ENCODE assay signal across 24 mouse cellular contexts in the genomic region with DNA sequence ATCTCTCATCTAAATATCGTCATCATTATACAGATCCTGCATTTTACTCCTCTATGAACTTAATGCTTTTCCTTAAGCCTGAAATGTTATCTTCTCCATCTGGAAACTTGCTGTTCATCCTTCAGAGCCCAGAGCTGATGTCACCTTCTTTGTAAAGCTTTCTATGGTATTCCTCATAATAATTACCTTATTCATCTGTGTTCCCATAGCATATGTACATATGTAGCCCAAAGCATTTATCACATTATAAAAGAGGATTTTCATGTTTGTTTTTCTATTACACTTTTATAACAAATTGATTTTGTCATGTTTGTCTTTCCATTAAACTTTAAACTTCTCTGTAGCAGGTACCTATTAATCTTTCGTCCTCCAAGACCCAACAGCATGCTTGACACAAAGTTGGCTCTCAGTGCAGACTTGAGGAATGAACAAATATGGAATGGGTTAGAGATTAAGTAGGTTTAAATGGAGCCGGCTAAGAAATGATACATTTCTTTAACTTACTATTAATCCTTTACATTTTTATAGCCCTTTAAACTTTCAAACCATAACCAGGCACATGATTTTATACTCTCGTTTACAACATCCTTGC.
"Had no signal": no experiment of that assay in that cellular context is flagged by ENCODE, and none has a peak within 500 bp of the region (broad histone marks: within the 10 kb centered on the region; RNA-seq: fewer than 3 reads in every experiment).

No protein-coding gene starts in this region.

- H3K4me3 ChIP-seq: gastrocnemius, adult 2 months; heart, embryonic 10.5 days; heart, embryonic 12.5 days; hindbrain, embryonic 10.5 days; hindbrain, embryonic 12.5 days; layer of hippocampus, adult 2 months; left cerebral cortex, adult 2 months; limb, embryonic 10.5 days; limb, embryonic 12.5 days had no signal

- H3K9me3 ChIP-seq: heart, embryonic 10.5 days; heart, embryonic 12.5 days; hindbrain, embryonic 10.5 days; hindbrain, embryonic 12.5 days; limb, embryonic 10.5 days; limb, embryonic 12.5 days had no signal

- H3K27me3 ChIP-seq: heart, embryonic 12.5 days; hindbrain, embryonic 12.5 days had no signal

- DNase-seq: gastrocnemius, adult 2 months; gastrocnemius, postnatal 10 days; gastrocnemius, postnatal 25 days; heart, adult 18-20 months; heart, postnatal 10 days; heart, postnatal 4 days; kidney, adult 18-20 months; kidney, adult 8-10 months; kidney, postnatal 10 days; kidney, postnatal 25 days; kidney, postnatal 4 days; liver had no signal

- H3K4me1 ChIP-seq: heart, embryonic 10.5 days; heart, embryonic 12.5 days; hindbrain, embryonic 10.5 days; hindbrain, embryonic 12.5 days; limb, embryonic 12.5 days had no signal

- H3K4me2 ChIP-seq: heart, embryonic 12.5 days; hindbrain, embryonic 12.5 days; hindbrain, embryonic 14.5 days; limb, embryonic 12.5 days had no signal

- ATAC-seq: hindbrain, embryonic 16.5 days; inflammation-experienced regulatory T-cells, adult 6 months; intestine, postnatal 0 days had no signal

- H3K9ac ChIP-seq: heart, embryonic 12.5 days; hindbrain, embryonic 12.5 days; hindbrain, embryonic 14.5 days; limb, embryonic 12.5 days had no signal

- H3K27ac ChIP-seq: gastrocnemius, adult 2 months; heart, embryonic 10.5 days; hindbrain, embryonic 10.5 days; hindbrain, embryonic 12.5 days; hindbrain, embryonic 14.5 days; layer of hippocampus, adult 2 months; left cerebral cortex, adult 2 months; limb, embryonic 10.5 days; limb, embryonic 12.5 days had no signal

- H3K36me3 ChIP-seq: heart, embryonic 10.5 days; heart, embryonic 12.5 days; hindbrain, embryonic 10.5 days; hindbrain, embryonic 12.5 days; limb, embryonic 10.5 days; limb, embryonic 12.5 days had no signal
